Comparison of ENCODE assay signal across 30 mouse cellular contexts in genomic region chr17:64684088-64684487, GRCm38 (mm10).
A peak's percentile ranks its signal among the peaks of the same experiment; 100 is the strongest.
DNase-seq lines count a peak whose midpoint lies in the region; ATAC-seq and TF ChIP-seq lines count a peak whose summit lies in the region.
"Had no signal": no experiment of that assay in that cellular context is flagged by ENCODE, and none has a peak within 500 bp of the region (broad histone marks: within the 10 kb centered on the region; RNA-seq: fewer than 3 reads in every experiment).

No protein-coding gene starts in this region.

- H3K27ac ChIP-seq in limb, embryonic 10.5 days, result no peak overlapping the region
- no peak overlapping the region for H3K27ac ChIP-seq in stomach, postnatal 0 days (replicated peaks)
- H3K27ac ChIP-seq: embryonic facial prominence, embryonic 12.5 days; forebrain, embryonic 12.5 days; heart, embryonic 13.5 days; left cerebral cortex, adult 2 months; neural tube, embryonic 12.5 days; stomach, embryonic 15.5 days had no signal

- no peak overlapping the region for H3ac ChIP-seq in C2C12 (ENCODE audit: control insufficient read depth, insufficient read length, low read depth)

- H3K79me2 ChIP-seq in C2C12 (ENCODE audit: control insufficient read depth, insufficient read depth), result no peaks in the 10 kb centered on the region

- peak; percentile 33 for DNase-seq in adrenal gland, postnatal 14 days
- DNase-seq in adrenal gland, postnatal 10 days, result no peak
- DNase-seq in NIH3T3 (ENCODE audit: low read depth), result peak; percentile 59
- peak; percentile 8 for DNase-seq in c-Kit-negative CD71-positive TER-119-positive erythroid progenitor cells, embryonic 14.5 days (ENCODE audit: low read depth, low spot score)
- DNase-seq in kidney, adult 9 months, result no peak
- DNase-seq in limb, embryonic 10.5 days (ENCODE audit: low spot score), result no peak
- no peak for DNase-seq in stomach, postnatal 0 days (ENCODE audit: low spot score)
- DNase-seq: B cell, adult 2 months; cerebellum, adult 2 months; cerebellum, postnatal 25 days; gastrocnemius, postnatal 25 days; heart, adult 18-20 months; heart, postnatal 14 days; kidney, adult 11 months; left cerebral cortex, postnatal 4 days; liver, postnatal 0 days; lung, postnatal 10 days; midbrain, embryonic 14.5 days; right cerebral cortex, postnatal 4 days; thymus, adult 2 months; thymus, postnatal 4 days had no signal

- H3K27me3 ChIP-seq in C2C12 (ENCODE audit: control insufficient read depth, insufficient read depth, insufficient read length), result no peaks in the 10 kb centered on the region
- no peaks in the 10 kb centered on the region for H3K27me3 ChIP-seq in limb, embryonic 10.5 days (ENCODE audit: low read depth, poor library complexity, severe bottlenecking)
- no peaks in the 10 kb centered on the region for H3K27me3 ChIP-seq in stomach, postnatal 0 days (ENCODE audit: control insufficient read depth, insufficient read depth, low read length)
- H3K27me3 ChIP-seq: embryonic facial prominence, embryonic 12.5 days; forebrain, embryonic 12.5 days; heart, embryonic 13.5 days; neural tube, embryonic 12.5 days; stomach, embryonic 15.5 days had no signal

- no peaks in the 10 kb centered on the region for H3K4me1 ChIP-seq in limb, embryonic 10.5 days
- H3K4me1 ChIP-seq in stomach, postnatal 0 days (replicated peaks; ENCODE audit: control insufficient read depth, insufficient read depth), result no peaks in the 10 kb centered on the region
- H3K4me1 ChIP-seq: embryonic facial prominence, embryonic 12.5 days; forebrain, embryonic 12.5 days; heart, embryonic 13.5 days; neural tube, embryonic 12.5 days; stomach, embryonic 15.5 days had no signal

- H3K9ac ChIP-seq in stomach, postnatal 0 days (ENCODE audit: low read length), result no peak overlapping the region
- H3K9ac ChIP-seq: embryonic facial prominence, embryonic 12.5 days; forebrain, embryonic 12.5 days; heart, embryonic 13.5 days; liver, postnatal 0 days; neural tube, embryonic 12.5 days; stomach, embryonic 15.5 days had no signal

- no peak for TF ChIP-seq EP300 in stomach, postnatal 0 days (optimal IDR thresholded peaks at IDR 0.05)

- TF ChIP-seq CTCF in C2C12 (IDR thresholded peaks at IDR 0.05; ENCODE audit: control insufficient read depth, insufficient read depth, insufficient read length), result no peak
- TF ChIP-seq CTCF in stomach, postnatal 0 days (IDR thresholded peaks at IDR 0.05; ENCODE audit: low read depth), result no peak

- H3K79me3 ChIP-seq in C2C12 (ENCODE audit: low read depth), result no peaks in the 10 kb centered on the region

- H3K4me3 ChIP-seq in C2C12 (ENCODE audit: insufficient read depth, poor library complexity, severe bottlenecking), result no peak overlapping the region
- H3K4me3 ChIP-seq in limb, embryonic 10.5 days, result no peak overlapping the region
- H3K4me3 ChIP-seq in stomach, postnatal 0 days (ENCODE audit: low read depth, low read length), result no peak overlapping the region
- H3K4me3 ChIP-seq: embryonic facial prominence, embryonic 12.5 days; erythroblast, embryonic 14.5 days; forebrain, embryonic 12.5 days; heart, embryonic 13.5 days; left cerebral cortex, adult 2 months; neural tube, embryonic 12.5 days; stomach, embryonic 15.5 days had no signal

- peaks cover 63% of the 10 kb centered on the region for H3K36me3 ChIP-seq in C2C12 (ENCODE audit: control insufficient read depth, insufficient read depth)
- H3K36me3 ChIP-seq in limb, embryonic 10.5 days, result peaks cover 24% of the 10 kb centered on the region
- H3K36me3 ChIP-seq in stomach, postnatal 0 days (ENCODE audit: control insufficient read depth, insufficient read depth, low read length), result no peaks in the 10 kb centered on the region
- H3K36me3 ChIP-seq: neural tube, embryonic 12.5 days; stomach, embryonic 15.5 days had no signal

- 94% methylated on average over 4 of the region's 4 CpGs for WGBS in limb, embryonic 10.5 days
- WGBS in stomach, postnatal 0 days, result 91% methylated on average over 4 of the region's 4 CpGs

- no peak overlapping the region for H3K4me2 ChIP-seq in stomach, postnatal 0 days (replicated peaks; ENCODE audit: low read depth)
- H3K4me2 ChIP-seq: embryonic facial prominence, embryonic 12.5 days; forebrain, embryonic 12.5 days; heart, embryonic 13.5 days; liver, embryonic 11.5 days; neural tube, embryonic 12.5 days; stomach, embryonic 15.5 days had no signal

- ATAC-seq in stomach, postnatal 0 days (ENCODE audit: low FRiP score, low TSS enrichment), result no peak
- ATAC-seq: liver, postnatal 0 days had no signal

- no peaks in the 10 kb centered on the region for H3K9me3 ChIP-seq in limb, embryonic 10.5 days (replicated peaks)
- H3K9me3 ChIP-seq in stomach, postnatal 0 days (ENCODE audit: control insufficient read depth, low read length), result no peaks in the 10 kb centered on the region
- H3K9me3 ChIP-seq: embryonic facial prominence, embryonic 12.5 days; forebrain, embryonic 12.5 days; heart, embryonic 13.5 days; neural tube, embryonic 12.5 days; stomach, embryonic 15.5 days had no signal

TF ChIP-seq in C2C12, 6 proteins besides CTCF, POLR2A, EP300 and RAD21:
- TF ChIP-seq MYOG (IDR thresholded peaks at IDR 0.05; ENCODE audit: control insufficient read depth, extremely low read depth, insufficient read length), result no peak
- no peak for TF ChIP-seq USF1 (IDR thresholded peaks at IDR 0.05; ENCODE audit: low read depth)
- TF ChIP-seq MAX (IDR thresholded peaks at IDR 0.05), result no peak
- TF ChIP-seq FOSL1 (IDR thresholded peaks at IDR 0.05; ENCODE audit: insufficient read depth, low read length, poor library complexity, severe bottlenecking), result peak; percentile 65

Comparison
In these comparisons a context has a peak if more than half of its experiments do, and no peak if none do; other contexts are left out.
1. DNase-seq: peak in adrenal gland, postnatal 14 days (single experiment), NIH3T3 (single experiment) and c-Kit-negative CD71-positive TER-119-positive erythroid progenitor cells, embryonic 14.5 days (single experiment); none in adrenal gland, postnatal 10 days (single experiment), kidney, adult 9 months (single experiment), limb, embryonic 10.5 days (single experiment) and stomach, postnatal 0 days (single experiment).